Mouse (Mus musculus) granulocyte monocyte progenitor cell, adult 5-6 weeks (primary cell): ENCODE measurements around the gene Ncapd3. TPM values are rescaled to one million over a fixed set of nuclear protein-coding genes. Genes with fewer than 3 reads are reported as not detected.

Experiments used
- ATAC-seq: replicated peaks from 2 replicates; pipeline ENCODE4 v1.8.0; 2016; ENCODE audit warnings: mild to moderate bottlenecking, moderate TSS enrichment, inconsistent platforms; ENCODE audit not compliant: poor library complexity, severe bottlenecking
- total RNA-seq, 2 experiments: library from RNA; stranded (forward) in 1 of 2; stranded (reverse) in 1 of 2; fragments of 200-712, 200-1000 nt in 1 of 2; fragments of >200 nt in 1 of 2; fragmentation: Nextera tagmentation in 1 of 2; gene quantifications; 2 replicates each; pipeline ENCODE4 v1.2.3; 2014 to 2017

Gene Ncapd3
- total RNA-seq, 2 experiments from 2014 or later, result 45.1 to 56.6 TPM

DNA sequence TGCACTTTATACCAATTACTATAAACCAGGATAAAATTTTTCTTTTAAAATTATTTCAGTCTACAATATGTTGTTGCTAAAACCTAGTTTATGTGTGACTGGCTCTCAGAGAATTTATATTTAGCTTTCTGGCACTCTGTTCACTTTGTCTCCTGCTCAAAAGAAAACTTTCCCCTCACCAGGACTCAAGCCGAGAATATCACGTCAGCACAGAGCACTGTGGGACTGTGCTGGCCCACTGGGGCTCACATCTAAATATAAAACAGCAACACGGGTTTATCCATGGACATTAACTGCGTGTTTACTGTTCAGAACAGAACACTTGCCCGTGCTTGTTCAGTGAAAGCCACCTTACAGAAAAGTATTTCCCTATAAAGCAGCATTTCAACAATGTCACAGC lies 80.7 kb downstream of the Ncapd3 start:
- no peak for ATAC-seq

GRCm38 (mm10) chr9:27111756-27112155 lies 81.8 kb downstream of the Ncapd3 start:
- no peak for ATAC-seq

DNA sequence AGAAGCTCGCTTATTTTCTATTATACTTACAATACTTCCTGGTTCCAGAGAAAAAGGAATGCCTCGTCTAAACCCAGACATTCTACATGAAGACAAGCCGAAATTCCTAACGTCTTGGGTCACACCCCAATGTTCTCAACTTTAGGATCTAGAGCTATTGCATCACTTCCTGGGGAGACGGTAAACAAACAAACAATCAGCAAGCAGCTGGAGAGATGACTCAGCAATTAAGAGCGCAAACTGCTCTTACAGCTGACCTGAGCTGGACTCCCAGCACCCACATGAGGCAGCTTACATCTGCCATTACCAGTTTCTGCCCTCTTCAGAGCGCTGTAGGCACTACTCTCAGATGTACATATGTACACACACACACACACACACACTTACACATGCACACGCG lies 91.3 kb downstream of the Ncapd3 start:
- ATAC-seq, result no peak

DNA sequence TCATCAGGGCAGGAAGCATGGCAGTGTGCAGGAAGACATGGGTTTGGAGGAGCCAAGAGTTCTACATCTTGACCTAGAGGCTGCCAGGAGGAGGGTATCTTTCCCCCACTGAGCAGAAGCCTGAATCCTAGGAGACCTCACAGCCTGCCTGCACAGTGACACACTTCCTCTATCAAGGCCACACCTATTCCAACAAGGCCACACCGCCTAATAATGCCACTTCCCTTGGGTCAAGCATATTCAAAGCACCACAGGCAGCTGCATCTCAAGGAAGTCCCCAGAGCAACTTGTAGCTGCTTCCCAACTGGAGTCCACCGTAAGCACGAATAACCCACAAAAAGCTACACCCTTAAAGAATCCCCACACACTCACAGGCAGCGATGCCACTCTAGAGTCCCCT lies 92.1 kb downstream of the Ncapd3 start:
- no peak for ATAC-seq

DNA sequence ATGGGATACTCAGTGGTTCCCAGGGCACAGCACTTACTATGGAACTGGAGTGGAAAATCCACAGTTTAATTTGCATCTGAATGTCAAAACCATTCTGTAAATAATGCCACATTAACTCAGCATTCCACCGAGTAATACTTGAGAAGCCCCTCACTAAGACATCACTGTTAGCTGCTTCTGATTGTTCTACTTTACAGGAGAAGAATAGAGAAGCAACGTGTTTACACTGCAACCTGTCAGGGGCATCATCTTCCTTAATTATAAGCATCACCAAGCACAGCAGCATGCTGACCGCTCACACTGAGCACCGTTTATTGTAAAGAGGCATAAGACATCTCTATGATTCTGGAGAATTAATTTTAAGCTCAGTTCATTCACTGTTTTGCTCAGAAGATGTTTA lies 93.0 kb downstream of the Ncapd3 start:
- no peak for ATAC-seq

- no peak for ATAC-seq
Observed at GRCm38 (mm10) chr9:27123947-27124346, 94.0 kb downstream of the Ncapd3 start.

DNA sequence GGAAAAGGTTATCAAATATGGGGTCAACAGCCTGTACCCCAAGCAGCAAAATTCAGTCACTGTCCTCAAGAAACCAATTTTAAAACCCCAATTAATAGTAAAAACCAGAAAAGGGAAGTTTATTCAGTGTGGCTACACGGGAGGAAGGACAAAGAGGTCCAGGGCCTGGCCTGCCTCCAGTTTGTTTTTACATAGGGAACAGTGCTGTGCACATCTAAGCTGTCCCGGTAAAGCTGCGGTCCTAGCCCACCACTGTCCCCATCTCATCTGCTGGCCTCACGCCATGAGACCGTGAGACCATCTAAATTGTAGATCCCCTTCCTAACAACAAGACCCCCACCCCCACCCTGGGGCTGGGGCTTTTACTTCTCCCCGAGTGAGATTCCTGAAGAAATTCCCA lies 95.5 kb downstream of the Ncapd3 start:
- ATAC-seq, result peak; percentile 63

GRCm38 (mm10) chr9:27126543-27126942 lies 96.6 kb downstream of the Ncapd3 start:
- no peak for ATAC-seq

DNA sequence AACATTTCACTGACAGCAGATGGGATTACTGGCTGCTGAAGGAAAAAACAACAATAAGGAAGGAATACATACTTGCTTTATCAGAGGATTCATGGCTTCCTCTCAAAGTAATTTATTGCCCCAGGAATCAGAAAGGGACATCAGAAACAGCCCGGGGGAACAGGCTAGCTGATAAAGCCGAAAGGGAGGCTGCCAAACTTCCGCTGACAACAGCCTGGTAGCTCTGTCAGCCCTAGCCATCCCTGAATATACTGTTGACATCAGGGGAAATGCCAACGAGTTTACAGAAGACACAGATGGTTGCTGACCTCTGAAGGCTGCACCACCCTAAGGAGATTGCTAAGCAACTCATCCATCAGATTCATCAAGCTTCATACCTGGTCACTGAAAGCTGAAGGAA lies 98.7 kb downstream of the Ncapd3 start:
- ATAC-seq, result no peak

DNA sequence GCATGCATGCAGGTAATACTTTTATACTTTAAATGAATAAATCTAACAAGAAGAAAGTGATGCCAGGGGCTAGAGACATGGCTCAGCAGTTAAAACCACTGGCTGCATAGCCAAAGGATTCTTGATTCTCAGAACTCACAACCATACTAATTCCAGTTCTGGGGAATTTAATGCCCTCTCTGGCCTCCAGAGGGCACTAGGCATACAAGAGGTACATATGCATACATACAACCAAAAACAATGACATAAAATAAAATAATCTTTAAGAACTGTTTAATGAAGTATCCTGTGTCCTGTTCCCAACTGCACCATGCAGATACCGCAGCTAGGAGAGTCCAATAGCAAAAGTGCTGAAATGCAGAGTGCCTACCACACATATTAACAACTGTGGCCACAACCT lies 104.4 kb downstream of the Ncapd3 start:
- ATAC-seq, result peak; percentile 55; the same call in 1 of the 2 replicates

DNA sequence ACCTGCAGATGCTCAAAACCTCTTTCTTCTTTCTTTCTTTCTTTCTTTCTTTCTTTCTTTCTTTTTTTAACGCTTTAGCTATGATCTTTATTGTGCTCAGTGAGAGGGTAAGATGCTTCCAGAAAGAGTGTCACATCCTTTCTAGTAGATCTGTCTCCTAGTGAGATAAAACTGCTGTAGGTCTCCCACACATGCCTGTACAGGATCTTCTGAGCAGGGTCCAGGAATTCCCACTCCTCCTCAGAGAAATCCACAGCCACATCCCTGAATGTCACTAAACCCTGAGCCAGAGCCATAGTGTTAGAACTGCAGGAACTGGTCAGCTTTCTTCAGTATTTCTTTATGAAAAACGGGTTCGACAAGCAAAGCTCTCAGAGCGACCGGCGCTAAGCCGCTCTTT lies 105.4 kb downstream of the Ncapd3 start:
- ATAC-seq, result no peak

DNA sequence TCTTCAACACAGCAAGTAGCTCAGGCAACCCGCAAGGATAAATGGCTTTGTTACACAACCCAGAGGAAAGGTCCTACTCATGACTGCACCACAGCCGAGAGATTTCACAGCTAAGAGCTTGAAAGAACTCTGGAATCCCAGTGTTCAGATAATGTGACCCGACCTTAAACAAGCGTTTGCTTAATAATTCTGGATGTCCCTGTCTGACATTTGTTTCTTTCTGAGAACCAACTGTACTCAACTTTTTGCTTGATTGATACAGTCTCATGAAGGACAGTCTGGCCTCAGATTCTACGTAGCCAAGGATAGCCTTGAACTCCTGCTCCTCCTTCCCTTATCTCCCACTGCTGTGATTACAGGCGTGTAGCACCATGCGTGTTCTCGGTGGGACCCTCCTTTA lies 106.7 kb downstream of the Ncapd3 start:
- ATAC-seq, result no peak

DNA sequence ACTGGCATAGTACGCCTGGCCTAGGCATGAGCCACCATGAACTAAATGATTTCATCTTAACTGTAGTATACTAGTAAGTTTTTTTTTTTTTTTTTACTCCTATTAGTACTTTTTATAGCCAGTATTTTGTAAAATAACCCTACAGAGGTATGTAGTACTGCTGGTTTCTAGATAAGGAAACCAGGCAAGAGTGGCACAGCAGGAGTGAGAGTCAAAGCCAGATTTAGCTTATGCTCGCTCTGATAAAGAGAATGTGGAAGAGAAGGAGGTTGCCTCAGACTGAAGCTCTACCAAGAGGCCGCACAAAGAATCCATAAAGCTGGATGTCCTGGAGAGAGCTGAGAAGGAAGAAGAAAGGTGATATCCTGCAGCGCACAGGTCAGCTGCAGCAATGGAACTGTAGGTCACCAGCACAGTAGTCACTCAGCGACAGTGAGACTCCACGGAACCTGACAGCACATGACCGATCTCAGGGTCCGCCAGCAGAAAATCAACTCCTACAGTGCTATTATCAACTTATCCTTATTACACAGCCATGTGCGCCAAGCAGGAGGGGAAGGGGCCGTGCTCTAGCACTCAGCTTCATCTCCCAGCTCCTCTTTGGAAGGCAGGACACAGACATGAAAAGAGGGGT lies 110.6 kb downstream of the Ncapd3 start:
- no peak for ATAC-seq

DNA sequence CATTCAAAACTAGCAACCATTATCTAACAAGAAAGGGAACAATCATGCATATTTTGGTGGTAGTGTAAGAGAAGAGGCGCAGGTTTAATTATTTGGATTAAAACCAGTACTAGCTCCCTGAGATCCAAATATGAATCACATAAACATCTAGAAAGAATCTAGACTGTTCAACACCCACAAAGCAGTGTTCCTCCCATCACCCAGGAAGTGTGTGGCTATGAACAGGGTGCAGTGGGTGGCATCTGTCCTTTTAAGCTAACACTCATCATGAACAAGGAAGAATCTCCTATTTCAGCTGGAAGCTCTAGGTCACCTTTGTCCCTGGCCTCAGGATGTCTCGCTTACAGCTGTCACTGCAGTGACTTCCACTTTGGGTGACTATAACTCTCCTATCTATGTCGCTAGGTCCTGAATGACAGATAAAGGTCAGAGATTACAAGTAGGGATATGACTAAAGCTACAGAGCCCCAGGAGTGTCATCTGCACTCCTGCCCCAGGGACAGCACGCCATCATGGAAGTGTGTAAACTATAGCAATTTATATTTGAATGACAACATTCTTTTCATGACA lies 114.4 kb downstream of the Ncapd3 start:
- no peak for ATAC-seq

Other genes with a start within 250 kb of the Ncapd3 start
- 1.2 TPM in 1 of 2 replicates, not detected in the other for gene Glb1l2, start 223.7 kb upstream of the Ncapd3 start, total RNA-seq (2014; fragmentation: Nextera tagmentation)
- gene Glb1l2, start 223.7 kb upstream of the Ncapd3 start, total RNA-seq (2017), result 0.21 and 1.4 TPM in 2 replicates
- gene Glb1l3, start 169.3 kb upstream of the Ncapd3 start, total RNA-seq (2014; fragmentation: Nextera tagmentation), result not detected in 2 replicates
- not detected in 2 replicates for gene Glb1l3, start 169.3 kb upstream of the Ncapd3 start, total RNA-seq (2017)
- gene Gm1110, start 107.1 kb upstream of the Ncapd3 start, total RNA-seq (2014; fragmentation: Nextera tagmentation), result 1.3 TPM in 1 of 2 replicates, not detected in the other
- not detected in 2 replicates for gene Gm1110, start 107.1 kb upstream of the Ncapd3 start, total RNA-seq (2017)
- 33.0 and 46.8 TPM in 2 replicates for gene Acad8, start 30.6 kb upstream of the Ncapd3 start, total RNA-seq (2014; fragmentation: Nextera tagmentation)
- 15.0 and 20.1 TPM in 2 replicates for gene Acad8, start 30.6 kb upstream of the Ncapd3 start, total RNA-seq (2017)
- gene Thyn1, start 30.5 kb upstream of the Ncapd3 start, total RNA-seq (2014; fragmentation: Nextera tagmentation), result 154 and 179 TPM in 2 replicates
- gene Thyn1, start 30.5 kb upstream of the Ncapd3 start, total RNA-seq (2017), result 108 and 144 TPM in 2 replicates
- gene Vps26b, start 110 bp upstream of the Ncapd3 start, total RNA-seq (2014; fragmentation: Nextera tagmentation), result 35.9 and 47.6 TPM in 2 replicates
- gene Vps26b, start 110 bp upstream of the Ncapd3 start, total RNA-seq (2017), result 37.3 and 37.9 TPM in 2 replicates
- not detected in 2 replicates for gene Jam3, start 125.2 kb downstream of the Ncapd3 start, total RNA-seq (2014; fragmentation: Nextera tagmentation)
- 0.22 and 0.26 TPM in 2 replicates for gene Jam3, start 125.2 kb downstream of the Ncapd3 start, total RNA-seq (2017)